Mouse (Mus musculus) ES-E14 (cell line): Measurements from ENCODE around the gene Ankrd36.

Source experiments
- HCFC1 ChIP-seq: IDR thresholded peaks from 2 replicates; pipeline ENCODE4 v1.6.1; 2012; ENCODE audit warnings: low read length, inconsistent platforms, borderline replicate concordance; ENCODE audit not compliant: insufficient read depth
- MAFK ChIP-seq: IDR thresholded peaks from 2 replicates; pipeline ENCODE4 v1.6.1; 2014; ENCODE audit warnings: mild to moderate bottlenecking, low read depth, low read length, inconsistent platforms; ENCODE audit not compliant: insufficient read depth
- ZC3H11A ChIP-seq: IDR thresholded peaks from 2 replicates; pipeline ENCODE4 v1.6.1; 2012; ENCODE audit warnings: low read depth, mild to moderate bottlenecking, inconsistent platforms, low read length, borderline replicate concordance
- ZNF384 ChIP-seq: IDR thresholded peaks from 2 replicates; pipeline ENCODE4 v1.6.1; 2012; ENCODE audit warnings: low read depth, low read length, inconsistent platforms

GRCm38 (mm10) chr11:5533108-5533507, 36.4 kb upstream of the Ankrd36 start:
- no peak for TF ChIP-seq ZC3H11A
- no peak for TF ChIP-seq HCFC1
- no peak for TF ChIP-seq ZNF384
- TF ChIP-seq MAFK, result no peak
